Mouse (Mus musculus): ENCODE results near the gene Atf6.
A peak's percentile ranks its signal among the peaks of the same experiment; 100 is the strongest.

Gene Atf6

DNA sequence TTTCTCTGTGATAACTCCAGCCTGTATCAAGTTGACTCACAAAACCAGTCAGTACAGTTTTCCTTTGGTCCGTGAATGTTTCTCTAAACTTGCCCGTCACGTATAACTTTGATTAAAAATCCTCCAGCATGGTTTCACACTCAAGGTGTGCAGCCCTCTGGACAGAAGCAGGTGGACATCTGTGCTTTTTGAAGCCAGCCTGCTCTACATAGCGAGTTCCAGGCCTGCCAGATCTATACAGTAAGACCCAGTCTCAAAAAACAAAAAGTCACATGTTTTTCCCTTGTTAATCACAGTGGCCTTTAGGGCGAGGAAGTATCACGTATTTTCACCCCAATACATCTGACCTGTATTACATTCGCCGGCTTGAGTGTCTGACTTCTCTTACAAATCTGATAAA, 16.8 kb upstream of the Atf6 start:
- DNase-seq (ENCODE audit: low spot score in 2 of 2) = no peak

DNA sequence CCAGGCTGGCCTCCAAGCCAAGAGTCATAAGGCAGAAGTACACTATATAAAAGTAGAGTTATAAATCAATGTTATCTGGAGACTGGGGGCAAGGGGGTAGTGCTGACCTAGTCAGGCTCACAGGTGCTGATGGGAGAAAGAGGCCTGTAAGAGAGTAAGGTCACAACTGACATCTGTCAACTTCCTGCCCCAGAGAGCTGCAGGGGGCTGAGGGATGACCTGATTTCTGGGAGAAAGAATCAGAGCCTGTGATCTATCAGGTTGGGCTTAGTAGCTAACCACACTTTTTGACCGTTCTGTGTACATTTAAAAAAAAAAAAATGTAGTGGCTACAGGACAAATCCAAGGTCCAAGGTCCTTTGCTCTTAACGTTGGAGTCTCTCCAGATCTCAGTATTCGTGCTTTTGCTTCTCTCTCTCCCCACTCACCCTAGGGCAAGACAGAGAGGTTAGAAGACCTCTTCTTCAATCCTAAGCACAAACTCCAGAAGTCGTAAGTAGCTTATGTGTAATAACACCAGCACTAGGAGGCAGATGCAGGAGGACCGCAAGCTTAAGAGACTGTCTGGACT, 15.4 kb upstream of the Atf6 start:
- DNase-seq (ENCODE audit: low spot score in 2 of 2) = no peak

DNA sequence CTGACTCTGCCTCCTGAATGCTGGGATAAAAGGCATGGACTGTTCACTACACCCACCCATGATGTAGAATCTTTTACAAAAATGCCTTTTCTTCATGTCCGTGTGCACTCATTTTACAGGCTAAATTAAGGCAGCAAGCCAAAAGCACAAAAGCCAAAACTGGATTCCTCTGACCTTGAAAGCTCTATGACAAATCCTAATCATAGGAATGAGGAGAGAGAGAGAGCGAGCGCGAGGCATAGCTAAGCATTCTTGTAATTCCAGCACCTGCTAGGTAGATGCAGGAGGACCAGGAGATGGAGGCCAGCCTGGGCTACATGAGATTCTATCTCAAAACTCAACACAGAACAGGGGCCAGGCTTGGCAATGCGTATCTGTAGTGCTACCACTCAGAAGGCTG, 9.3 kb upstream of the Atf6 start:
- no peak for DNase-seq (ENCODE audit: low spot score in 2 of 2)

DNA sequence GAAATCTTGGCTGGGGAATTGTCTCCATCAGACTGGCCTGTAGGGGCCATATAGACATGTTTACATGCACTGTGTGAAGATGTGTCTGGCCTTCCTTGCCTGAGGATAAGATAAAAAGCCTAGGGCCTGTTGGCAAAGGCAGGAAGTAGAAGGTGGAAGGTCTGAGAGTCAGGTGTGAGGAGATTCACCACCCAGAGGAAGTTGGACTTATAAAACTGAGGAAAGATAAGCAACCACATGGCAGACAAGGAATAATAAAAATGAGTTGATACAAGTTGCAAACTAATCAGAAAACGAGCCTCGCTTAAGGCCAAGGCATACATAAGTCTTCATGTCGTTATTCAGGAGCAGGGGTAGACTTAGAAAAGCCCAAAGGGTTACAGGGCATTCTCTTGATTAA, 8.1 kb upstream of the Atf6 start:
- DNase-seq (ENCODE audit: low spot score in 2 of 2) = no peak

DNA sequence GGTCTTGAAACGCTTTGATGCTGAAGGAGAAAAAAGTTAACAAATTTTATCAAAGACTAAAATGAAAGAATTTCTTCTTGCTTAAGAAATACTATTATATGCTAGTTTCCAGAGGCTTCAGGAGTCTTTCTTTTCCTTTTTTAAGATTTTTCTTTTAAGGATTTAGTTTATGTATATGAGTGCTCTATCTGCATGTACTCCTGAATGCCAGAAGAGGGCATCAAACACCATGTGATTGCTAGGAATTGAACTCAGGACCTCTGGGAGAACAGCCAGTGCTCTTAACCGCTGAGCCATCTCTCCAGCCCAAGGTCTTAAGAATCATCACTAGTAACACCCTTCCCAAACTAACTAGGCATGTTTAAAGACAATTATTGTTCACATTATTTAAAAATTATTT, 4.4 kb upstream of the Atf6 start:
- DNase-seq (ENCODE audit: low spot score in 2 of 2) = no peak

DNA sequence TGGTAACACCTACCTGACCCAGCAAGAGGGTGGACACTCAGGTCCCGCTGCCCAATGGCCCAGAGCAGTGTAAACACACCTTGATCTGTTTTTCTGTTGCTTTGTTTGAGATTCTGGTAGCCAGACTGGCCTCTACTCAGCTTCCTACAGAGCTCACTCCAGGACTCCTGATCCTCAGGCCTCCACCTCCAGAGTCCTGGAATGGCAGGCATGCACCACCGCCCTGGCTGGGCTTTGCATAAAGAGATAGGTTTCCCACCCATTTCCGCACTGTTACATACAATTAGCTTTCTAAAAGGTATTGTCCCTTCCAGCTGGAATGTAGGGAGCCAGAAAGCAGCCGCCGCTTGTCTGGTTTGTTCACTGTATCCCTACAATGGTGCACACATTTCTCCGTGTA, 3.8 kb upstream of the Atf6 start:
- no peak for DNase-seq (ENCODE audit: low spot score in 2 of 2)

DNA sequence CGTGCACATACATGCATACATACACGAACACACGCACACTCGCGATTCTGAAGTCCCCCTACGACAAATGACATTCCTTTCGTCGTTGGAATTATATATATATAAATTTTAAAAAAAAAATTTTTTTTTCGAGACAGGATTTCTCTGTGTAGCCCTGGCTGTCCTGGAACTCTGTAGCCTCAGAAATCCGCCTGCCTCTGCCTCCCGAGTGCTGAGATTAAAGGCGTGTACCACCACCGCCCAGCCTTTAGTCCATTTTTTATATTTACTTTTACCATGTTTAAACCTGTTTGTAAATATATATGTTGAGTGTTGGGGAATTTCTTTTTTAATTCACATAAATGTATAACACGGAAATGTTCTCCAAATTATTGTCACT, 1.3 kb upstream of the Atf6 start:
- DNase-seq (ENCODE audit: low spot score in 2 of 2) = no peak

DNA sequence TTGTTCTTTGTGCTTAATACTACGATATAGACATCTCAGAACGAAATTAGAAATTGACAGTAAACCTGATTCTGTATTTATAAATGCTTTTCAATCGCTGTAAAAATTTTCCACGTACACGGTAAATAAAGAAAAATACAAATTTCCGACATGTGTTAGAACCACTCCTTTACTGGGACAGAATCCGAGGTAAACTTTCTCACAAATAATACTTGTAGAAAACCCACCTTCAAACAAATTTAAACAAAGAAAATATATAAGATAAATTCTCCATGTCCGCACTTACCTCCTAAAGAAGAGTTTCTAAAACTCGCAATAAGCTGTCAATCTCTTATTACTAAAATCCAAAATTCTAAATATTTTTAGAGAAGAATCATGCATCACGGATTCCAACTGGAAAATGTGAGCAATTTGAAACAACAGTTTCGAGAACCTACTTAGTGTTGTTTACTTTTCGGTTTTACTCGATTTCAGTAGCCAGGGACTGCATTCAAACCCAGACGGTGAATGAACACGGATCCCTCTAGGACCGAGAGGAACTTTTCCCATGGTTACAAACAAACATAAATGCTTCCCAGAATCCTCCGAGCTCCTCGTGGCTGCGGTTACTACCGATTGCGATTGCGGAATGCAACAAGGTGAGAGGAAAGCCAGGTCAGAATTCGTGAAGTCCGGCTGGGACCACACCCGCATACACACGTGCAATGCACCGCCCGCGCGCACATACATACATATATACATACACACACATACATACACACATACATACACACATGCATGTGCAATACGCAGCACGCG, 735 bp upstream of the Atf6 start:
- peak; percentile 34 to 43 for DNase-seq (ENCODE audit: low spot score in 2 of 2)

DNA sequence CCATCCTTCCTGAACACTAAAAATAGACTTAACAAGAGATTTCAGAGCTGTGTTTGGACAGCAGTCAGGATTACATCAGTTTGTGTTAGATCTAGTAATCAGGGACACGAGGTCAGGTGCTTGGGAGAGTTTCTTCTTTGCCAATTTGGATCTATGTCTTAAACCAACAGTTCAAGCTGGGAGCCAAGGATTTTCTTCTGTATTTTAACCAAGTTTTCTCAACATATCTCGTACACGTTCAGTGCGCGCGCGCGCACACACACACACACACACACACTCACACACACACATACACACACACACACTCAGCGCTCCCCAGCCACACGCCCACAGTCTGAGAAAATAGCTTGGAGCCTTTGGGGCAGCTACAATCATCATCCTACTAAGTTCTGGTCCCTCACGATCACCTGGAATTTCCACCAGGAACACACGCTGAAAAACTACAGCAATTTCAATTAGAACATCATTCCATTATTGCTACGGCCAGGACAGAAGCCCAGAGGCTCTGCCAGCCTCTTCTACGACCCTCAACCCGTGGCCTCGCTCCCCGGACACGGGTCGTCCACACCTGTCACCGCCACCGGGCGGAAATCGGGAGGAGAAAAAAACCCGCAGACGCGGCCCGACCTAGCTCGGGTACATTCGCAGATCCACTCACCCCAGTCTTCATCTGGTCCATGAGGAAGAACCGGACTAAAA, 430 bp downstream of the Atf6 start:
- DNase-seq (ENCODE audit: low spot score in 2 of 2) = peak in 1 of 2 experiments; percentile 10

DNA sequence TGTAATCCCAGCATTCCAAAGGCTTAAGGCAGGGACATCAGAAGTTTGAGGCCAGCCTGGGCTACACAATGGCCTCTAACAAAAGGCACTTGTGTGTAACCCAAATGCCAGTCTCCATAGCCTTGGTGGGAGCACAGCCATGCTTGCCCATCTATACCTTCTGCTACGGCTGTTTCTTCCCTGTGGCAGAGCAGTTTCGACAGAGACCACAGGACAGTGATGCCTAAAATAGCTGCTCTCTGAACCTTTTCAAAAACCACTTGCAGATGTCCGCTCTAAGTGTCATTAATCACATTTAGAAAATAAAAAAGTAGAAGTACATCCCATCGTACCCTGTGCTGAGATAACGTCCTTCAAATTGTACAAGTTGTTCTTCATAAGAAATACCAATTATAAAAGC, 2.2 kb downstream of the Atf6 start:
- DNase-seq (ENCODE audit: low spot score in 2 of 2) = no peak

DNA sequence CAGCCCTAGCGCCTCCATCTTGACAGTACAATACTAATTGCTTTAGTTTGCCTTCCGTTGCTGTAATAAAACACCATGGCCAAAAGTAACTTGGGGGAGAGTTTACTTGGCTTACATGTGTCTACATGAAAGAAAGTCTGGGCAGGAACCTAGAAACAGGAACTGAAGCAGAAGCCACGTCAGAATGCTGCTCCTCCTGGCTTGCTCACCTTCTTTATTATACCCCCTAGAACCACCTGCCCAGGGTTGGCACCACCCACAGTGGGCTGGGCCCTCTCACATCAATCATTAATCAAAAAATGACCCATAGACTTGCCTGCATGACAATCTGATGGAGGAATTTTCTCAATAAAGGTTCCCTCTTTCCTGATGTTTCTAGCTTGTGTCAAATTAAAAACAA, 2.8 kb downstream of the Atf6 start:
- DNase-seq (ENCODE audit: low spot score in 2 of 2) = no peak

DNA sequence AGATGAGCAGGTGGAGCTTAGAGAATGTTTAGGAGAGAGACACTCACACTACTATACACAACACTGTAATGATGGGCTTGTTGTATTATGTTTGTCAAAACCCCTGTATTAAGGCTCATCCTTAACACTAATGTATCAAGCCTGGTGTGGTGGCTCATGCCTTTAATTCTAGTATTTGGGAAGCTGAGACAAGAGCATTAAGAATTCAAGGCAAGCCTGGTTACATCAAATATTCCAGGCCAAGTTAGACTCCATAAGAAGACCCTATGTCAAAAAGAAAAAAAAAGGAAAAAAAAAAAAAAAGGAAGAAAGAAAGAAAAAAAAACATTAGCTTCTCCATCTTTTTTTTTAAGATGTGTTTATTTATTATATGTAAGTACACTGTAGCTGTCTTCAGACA, 3.3 kb downstream of the Atf6 start:
- no peak for DNase-seq (ENCODE audit: low spot score in 2 of 2)

DNA sequence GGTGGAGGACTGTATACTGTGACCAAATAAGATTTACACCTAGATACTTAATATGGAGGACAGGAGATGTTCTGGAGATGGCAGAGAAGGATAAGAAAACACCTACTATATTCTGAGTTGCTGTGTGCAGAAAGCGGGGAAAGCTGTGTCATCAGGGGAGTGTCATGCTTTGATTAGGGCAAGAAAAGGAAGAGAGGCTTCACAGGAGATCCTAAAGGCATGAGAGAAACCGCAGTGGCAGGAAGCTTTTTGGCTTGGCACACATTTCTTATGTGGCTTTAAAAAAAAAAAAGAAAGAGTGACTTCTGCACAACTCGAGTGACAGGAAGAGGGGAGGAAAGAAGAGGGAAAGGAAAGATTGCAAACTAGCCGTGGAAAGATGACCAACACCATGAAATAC, 4.5 kb downstream of the Atf6 start:
- no peak for DNase-seq (ENCODE audit: low spot score in 2 of 2)

DNA sequence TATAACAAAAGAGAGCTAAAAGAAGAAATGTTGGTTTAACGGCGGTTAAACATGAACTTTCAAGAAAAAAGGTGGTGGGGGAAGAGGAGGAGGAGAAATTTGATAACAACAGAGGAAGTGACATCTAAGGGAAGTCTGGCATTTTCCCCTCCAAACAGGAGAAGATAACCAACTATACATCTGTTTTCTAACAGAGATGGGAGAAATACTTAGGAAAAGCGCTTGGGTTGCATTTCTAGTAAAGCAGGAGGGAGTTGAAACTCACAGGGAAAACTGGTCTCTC, 5.2 kb downstream of the Atf6 start:
- no peak for DNase-seq (ENCODE audit: low spot score in 2 of 2)

DNA sequence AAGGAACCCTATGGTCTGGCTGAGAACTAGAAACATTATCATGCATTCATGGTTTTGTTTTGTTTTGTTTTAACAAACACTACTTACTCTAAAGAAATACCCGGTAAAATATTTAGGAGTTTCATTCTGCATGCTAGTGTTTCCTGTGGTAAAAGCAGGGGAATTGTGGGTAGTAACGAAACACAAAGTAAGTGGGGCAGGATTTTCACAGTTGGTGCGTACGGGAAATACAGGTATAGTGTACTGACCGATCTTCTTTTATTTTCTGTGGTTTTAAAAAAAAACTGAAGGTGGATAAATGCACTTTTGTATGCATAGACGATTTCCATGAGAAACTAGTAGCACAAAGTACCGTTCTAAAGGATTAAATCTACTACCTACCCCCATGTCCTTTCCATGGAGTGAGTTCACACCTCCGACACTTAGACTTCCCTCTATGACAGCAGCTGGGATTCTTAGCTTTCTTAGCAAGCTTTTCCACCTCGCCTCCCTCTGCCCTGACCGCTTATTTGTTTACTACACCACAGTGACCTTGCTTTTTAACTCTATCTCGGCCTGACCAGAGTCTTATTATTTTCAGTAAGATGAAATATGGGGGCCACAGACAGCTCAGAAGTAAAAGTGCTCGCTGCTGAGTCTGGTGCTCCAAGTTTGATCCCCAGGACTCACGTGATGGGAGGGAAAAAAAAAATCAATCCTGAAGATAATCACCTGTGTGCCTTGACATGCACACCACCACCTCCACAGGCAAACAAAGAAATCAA, 5.7 kb downstream of the Atf6 start:
- no peak for DNase-seq (ENCODE audit: low spot score in 2 of 2)

DNA sequence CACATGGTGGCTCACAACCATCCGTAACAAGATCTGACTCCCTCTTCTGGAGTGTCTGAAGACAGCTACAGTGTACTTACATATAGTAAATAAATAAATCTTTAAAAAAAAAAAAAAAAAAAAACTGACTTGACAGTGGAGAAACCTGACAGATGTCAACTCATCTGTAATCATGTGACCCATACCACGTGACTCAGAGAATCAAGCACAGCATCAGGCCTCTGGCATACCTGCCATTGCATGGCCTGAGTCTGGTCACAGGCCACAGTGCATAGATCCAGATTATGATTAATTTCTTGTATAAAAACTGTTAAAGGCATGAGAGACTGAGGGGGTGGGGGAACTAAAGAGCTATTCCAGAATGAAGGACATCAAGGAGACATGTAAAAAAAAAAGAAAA, 8.7 kb downstream of the Atf6 start:
- no peak for DNase-seq (ENCODE audit: low spot score in 2 of 2)

DNA sequence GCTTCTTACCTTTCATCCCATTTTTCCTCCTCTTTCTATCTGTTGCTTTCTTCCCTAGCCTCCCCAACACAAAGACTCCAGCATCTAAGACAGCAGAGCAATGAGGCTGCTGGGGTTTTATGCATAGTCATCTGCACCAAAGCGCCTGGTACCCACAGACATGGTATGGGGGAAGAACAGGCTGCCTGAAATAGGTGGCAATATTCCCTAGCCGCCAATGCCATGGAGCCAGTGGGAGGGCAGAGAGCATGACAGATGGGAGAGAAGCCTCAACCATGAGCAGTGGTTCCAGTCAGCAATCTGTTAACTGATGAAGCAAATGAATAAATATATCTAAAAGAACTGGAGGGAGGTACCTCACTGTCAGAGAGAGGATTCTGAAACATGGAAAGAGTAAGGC, 10.2 kb downstream of the Atf6 start:
- DNase-seq (ENCODE audit: low spot score in 2 of 2) = no peak

DNA sequence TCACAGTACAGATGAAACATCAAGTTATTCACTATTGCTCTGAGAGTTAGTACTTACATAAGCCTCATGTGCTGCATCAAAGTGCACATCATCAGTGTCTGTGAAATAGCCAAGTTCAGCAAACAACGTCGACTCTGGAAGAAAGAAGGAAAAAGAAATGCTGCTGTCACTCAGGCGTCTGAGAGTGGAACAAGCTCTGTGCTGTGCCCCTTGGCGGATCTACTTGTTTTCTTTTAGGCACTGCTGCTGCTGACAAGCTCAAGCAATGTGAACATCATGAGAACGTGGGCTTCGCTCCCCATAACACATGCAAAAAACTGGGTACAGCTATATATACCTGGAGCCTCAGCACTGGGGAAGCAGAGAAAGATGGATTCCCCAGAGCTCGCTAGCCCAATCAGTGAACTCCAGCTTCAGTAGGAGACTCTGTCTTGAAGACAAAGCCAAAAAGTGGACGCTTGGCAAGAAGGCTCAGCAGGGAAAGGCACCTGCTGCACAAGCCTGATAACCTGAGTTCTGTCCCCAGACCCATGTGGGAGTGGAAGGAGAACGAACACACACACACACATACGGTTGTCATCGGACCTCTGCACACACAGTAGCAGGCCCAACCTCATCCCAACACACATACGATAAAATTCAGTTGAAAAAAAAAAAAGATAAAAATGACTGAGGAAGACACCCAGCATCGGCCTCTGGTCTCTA, 12.4 kb downstream of the Atf6 start:
- DNase-seq (ENCODE audit: low spot score in 2 of 2) = no peak

DNA sequence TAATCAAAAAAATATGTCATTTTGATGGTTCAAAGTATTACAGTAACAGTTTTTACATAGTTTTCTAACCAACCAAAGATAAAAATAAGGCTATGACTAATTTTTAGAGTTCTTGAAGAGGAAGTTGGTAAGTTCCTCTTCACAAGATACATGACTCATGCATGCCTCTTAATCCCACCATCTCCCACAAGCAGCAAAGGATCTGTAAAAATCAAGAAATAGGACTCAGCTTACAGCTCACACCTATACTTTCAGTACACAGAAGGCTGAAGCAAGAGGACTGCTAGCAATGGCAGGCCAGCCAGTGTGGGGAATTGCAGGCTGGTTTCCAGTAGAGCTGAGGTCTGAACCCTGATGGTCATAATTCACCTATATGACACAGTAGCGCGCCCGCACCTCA, 14.0 kb downstream of the Atf6 start:
- DNase-seq (ENCODE audit: low spot score in 2 of 2) = no peak

DNA sequence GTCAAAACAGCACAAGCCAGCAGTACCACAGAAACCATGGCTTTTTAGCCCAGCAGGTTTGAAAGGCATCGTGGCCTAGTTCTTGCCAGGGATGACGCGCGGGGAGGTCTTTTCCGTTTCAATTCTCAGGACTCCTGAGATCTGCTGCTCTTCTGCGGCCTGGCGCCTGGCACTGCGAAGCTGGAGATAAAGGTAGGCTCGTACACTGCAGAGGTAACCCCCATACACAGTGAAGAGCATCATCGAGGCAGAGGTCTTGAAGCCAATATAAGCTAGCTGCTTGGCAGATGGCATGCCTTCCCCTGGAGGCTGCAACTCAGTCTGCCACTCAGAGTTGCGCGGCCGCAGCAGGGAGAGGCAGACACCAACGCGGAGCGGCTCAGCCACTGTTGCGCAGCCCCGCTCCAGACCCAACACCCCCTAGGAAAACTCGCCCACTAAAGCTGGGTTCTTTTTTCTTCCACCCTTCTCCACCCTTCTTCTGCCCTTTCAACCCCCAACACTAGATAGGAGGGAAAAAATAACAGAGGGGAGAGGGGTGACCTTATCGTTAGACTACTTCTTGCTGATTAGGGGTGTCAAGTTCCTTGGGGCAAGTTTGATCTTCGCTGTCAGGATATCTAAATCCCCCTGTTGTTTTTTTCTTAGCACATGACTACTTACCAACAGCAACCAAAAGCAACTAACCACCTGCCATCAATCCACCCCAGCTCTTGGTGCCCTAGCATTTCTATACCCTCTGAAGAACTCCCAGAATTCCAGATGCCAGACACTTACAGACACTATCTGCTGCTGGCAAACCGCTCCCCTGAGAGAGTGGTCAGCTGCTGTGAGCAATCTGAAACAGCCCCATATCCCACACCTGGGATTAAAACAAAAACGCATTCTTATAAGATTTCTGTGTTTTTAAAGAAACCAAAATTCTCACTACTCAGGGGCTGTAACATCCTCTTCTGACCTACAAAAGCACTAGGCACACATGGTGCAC, 16.6 kb downstream of the Atf6 start:
- no peak for DNase-seq (ENCODE audit: low spot score in 2 of 2)

DNA sequence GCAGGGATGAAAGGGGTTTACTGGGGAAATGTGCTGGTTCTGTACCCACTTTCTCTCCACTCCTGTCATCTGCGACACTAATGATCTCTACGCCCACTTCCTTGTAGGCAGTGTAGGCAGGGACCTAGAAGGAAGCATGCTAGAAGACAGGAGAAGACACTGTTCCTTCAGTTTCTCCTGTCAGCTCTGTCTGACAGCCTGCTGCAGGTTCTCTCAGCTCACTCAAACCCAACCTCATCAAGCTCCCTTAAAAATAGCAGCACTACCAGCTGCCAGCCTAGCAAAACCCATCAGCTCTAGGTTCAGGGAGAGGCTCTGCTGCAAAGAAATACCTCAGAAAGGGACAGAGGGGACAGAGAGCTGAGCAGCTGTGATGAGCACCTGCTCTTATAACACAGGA, 17.6 kb downstream of the Atf6 start:
- no peak for DNase-seq (ENCODE audit: low spot score in 2 of 2)
